Mouse (Mus musculus): ENCODE data around the gene Lmln. TPM values are rescaled to one million over a fixed set of nuclear protein-coding genes. Genes with fewer than 3 reads are reported as not detected.
"Not testable (repeated sequence)": the region's sequence is repeated elsewhere in the genome, so short reads cannot be mapped to it uniquely, and the experiment has no call there.

Lmln gene
- polyA plus RNA-seq, 1 experiment, result 0.78 TPM

GRCm38 (mm10) chr16:33133186-33133585 lies 70.9 kb downstream of the Lmln start:
- no peak overlapping the region for H3K4me3 ChIP-seq
- peaks cover 10% of the 10 kb centered on the region for H3K27me3 ChIP-seq (ENCODE audit: control insufficient read depth, insufficient read depth, insufficient read length)
- no peak overlapping the region for H3K4me2 ChIP-seq (ENCODE audit: low read depth)
- H3ac ChIP-seq (ENCODE audit: control insufficient read depth, insufficient read length), result no peak overlapping the region
- TF ChIP-seq CEBPB (IDR thresholded peaks at IDR 0.05; ENCODE audit: insufficient read depth, poor library complexity, severe bottlenecking) (no peak), MAX (IDR thresholded peaks at IDR 0.05; ENCODE audit: low read depth) (no peak), REST (IDR thresholded peaks at IDR 0.05; ENCODE audit: insufficient read depth, insufficient read length) (no peak), MYOG (IDR thresholded peaks at IDR 0.05; ENCODE audit: control insufficient read depth in 1 of 3, insufficient read depth in 1 of 3, insufficient read length in 2 of 3, low read depth in 2 of 3) (no peak), POLR2A (IDR thresholded peaks at IDR 0.05; ENCODE audit: insufficient read length, low read depth) (no peak), MYOD1 (IDR thresholded peaks at IDR 0.05; ENCODE audit: control insufficient read depth in 1 of 3, insufficient read length in 2 of 3, low read depth in 2 of 3) (no peak)
- H3K79me2 ChIP-seq (ENCODE audit: control insufficient read depth, insufficient read depth), result no peaks in the 10 kb centered on the region
- no peaks in the 10 kb centered on the region for H3K36me3 ChIP-seq (ENCODE audit: control insufficient read depth, insufficient read depth)

DNA sequence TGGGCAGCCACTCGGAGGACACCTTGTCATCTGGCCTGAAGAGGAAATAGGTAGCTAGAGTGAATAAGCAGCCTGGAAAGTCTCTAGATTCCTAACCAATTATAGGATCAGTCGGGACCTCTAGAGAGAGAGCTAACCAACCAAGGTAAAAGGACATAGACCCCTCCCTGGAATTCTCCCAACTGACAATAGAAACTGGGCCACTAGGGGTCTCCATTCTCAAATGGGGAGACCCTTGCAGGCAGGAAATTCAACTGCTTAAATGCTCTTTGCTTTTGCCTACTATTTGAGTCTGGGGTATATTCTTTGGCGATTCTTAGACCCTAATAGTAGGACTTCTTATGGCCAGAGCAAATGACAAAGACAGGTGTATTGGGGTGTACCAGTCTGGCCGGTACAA lies 72.8 kb downstream of the Lmln start:
- Histone ChIP-seq H3K4me2 (ENCODE audit: low read depth) (no peak overlapping the region), H3K79me2 (ENCODE audit: control insufficient read depth, insufficient read depth) (no peaks in the 10 kb centered on the region), H3ac (ENCODE audit: control insufficient read depth, insufficient read length) (no peak overlapping the region), H3K4me3 (no peak overlapping the region), H3K36me3 (ENCODE audit: control insufficient read depth, insufficient read depth) (no peaks in the 10 kb centered on the region), H3K27me3 (ENCODE audit: control insufficient read depth, insufficient read depth, insufficient read length) (peaks cover 16% of the 10 kb centered on the region)
- TF ChIP-seq USF1 (IDR thresholded peaks at IDR 0.05; ENCODE audit: low read depth) (no peak), POLR2A (IDR thresholded peaks at IDR 0.05; ENCODE audit: insufficient read length, low read depth) (no peak), TCF3 (IDR thresholded peaks at IDR 0.05; ENCODE audit: insufficient read length, low read depth) (no peak), E2F4 (IDR thresholded peaks at IDR 0.05; ENCODE audit: insufficient read depth) (no peak), MAX (IDR thresholded peaks at IDR 0.05; ENCODE audit: low read depth) (no peak), MYOD1 (IDR thresholded peaks at IDR 0.05; ENCODE audit: control insufficient read depth in 1 of 3, insufficient read length in 2 of 3, low read depth in 2 of 3) (no peak), MYOG (IDR thresholded peaks at IDR 0.05; ENCODE audit: control insufficient read depth in 1 of 3, insufficient read depth in 1 of 3, insufficient read length in 2 of 3, low read depth in 2 of 3) (no peak), SRF (IDR thresholded peaks at IDR 0.05; ENCODE audit: control insufficient read depth, insufficient read length, low read depth) (no peak), POLR2AphosphoS2 (IDR thresholded peaks at IDR 0.05; ENCODE audit: insufficient read length, low read depth) (no peak), TCF12 (IDR thresholded peaks at IDR 0.05; ENCODE audit: insufficient read depth, poor library complexity, severe bottlenecking) (no peak), REST (IDR thresholded peaks at IDR 0.05; ENCODE audit: insufficient read depth, insufficient read length) (no peak), CEBPB (IDR thresholded peaks at IDR 0.05; ENCODE audit: insufficient read depth, poor library complexity, severe bottlenecking) (no peak)

DNA sequence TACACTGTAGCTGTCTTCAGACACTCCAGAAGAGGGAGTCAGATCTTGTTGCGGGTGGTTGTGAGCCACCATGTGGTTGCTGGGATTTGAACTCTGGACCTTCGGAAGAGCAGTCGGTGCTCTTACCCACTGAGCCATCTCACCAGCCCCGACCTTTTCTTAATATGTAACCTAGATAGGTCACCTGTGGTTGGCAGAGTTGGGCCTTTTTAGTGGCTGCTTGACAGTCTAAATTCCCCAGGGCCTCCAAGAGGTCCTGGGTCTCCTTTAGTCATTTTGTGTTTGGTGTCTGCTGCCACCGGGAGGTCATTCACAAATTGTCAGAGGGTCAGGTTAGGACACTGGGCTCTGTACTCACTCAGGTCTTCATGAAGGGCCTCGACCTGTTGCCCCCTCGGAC lies 76.7 kb downstream of the Lmln start:
- not testable (repeated sequence) for H3K4me3 ChIP-seq
- peaks cover 10% of the 10 kb centered on the region for H3K27me3 ChIP-seq (ENCODE audit: control insufficient read depth, insufficient read depth, insufficient read length)

GRCm38 (mm10) chr16:33141758-33142280 lies 79.5 kb downstream of the Lmln start:
- Histone ChIP-seq H3K79me2 (ENCODE audit: control insufficient read depth, insufficient read depth) (no peaks in the 10 kb centered on the region), H3K4me2 (ENCODE audit: low read depth) (no peak overlapping the region), H3ac (ENCODE audit: control insufficient read depth, insufficient read length) (no peak overlapping the region), H3K27me3 (ENCODE audit: control insufficient read depth, insufficient read depth, insufficient read length) (peaks cover 6% of the 10 kb centered on the region), H3K36me3 (ENCODE audit: control insufficient read depth, insufficient read depth) (no peaks in the 10 kb centered on the region), H3K4me3 (no peak overlapping the region)
- TF ChIP-seq TCF3 (IDR thresholded peaks at IDR 0.05; ENCODE audit: insufficient read length, low read depth), result no peak

More for the DNA sequence above, 76.7 kb downstream of the Lmln start:
- not testable (repeated sequence) for H3K79me2 ChIP-seq (ENCODE audit: control insufficient read depth, insufficient read depth); H3ac ChIP-seq (ENCODE audit: control insufficient read depth, insufficient read length); H3K36me3 ChIP-seq (ENCODE audit: control insufficient read depth, insufficient read depth); H3K4me2 ChIP-seq (ENCODE audit: low read depth)

GRCm38 (mm10) chr16:33143452-33143851 lies 81.1 kb downstream of the Lmln start:
- peaks cover 6% of the 10 kb centered on the region for H3K27me3 ChIP-seq (ENCODE audit: control insufficient read depth, insufficient read depth, insufficient read length)
- no peak overlapping the region for H3K4me2 ChIP-seq (ENCODE audit: low read depth)
- H3K79me2 ChIP-seq (ENCODE audit: control insufficient read depth, insufficient read depth), result no peaks in the 10 kb centered on the region
- H3K36me3 ChIP-seq (ENCODE audit: control insufficient read depth, insufficient read depth), result no peaks in the 10 kb centered on the region
- H3K4me3 ChIP-seq, result no peak overlapping the region
- TF ChIP-seq MYOD1 (IDR thresholded peaks at IDR 0.05; ENCODE audit: control insufficient read depth in 1 of 3, insufficient read length in 2 of 3, low read depth in 2 of 3) (no peak), CEBPB (IDR thresholded peaks at IDR 0.05; ENCODE audit: insufficient read depth, poor library complexity, severe bottlenecking) (no peak), REST (IDR thresholded peaks at IDR 0.05; ENCODE audit: insufficient read depth, insufficient read length) (no peak), POLR2A (IDR thresholded peaks at IDR 0.05; ENCODE audit: insufficient read length, low read depth) (no peak), TCF3 (IDR thresholded peaks at IDR 0.05; ENCODE audit: insufficient read length, low read depth) (no peak), MAX (IDR thresholded peaks at IDR 0.05; ENCODE audit: low read depth) (no peak), USF1 (IDR thresholded peaks at IDR 0.05; ENCODE audit: low read depth) (no peak), E2F4 (IDR thresholded peaks at IDR 0.05; ENCODE audit: insufficient read depth) (no peak), TCF12 (IDR thresholded peaks at IDR 0.05; ENCODE audit: insufficient read depth, poor library complexity, severe bottlenecking) (no peak), SRF (IDR thresholded peaks at IDR 0.05; ENCODE audit: control insufficient read depth, insufficient read length, low read depth) (no peak), MYOG (IDR thresholded peaks at IDR 0.05; ENCODE audit: control insufficient read depth in 1 of 3, insufficient read depth in 1 of 3, insufficient read length in 2 of 3, low read depth in 2 of 3) (no peak), POLR2AphosphoS2 (IDR thresholded peaks at IDR 0.05; ENCODE audit: insufficient read length, low read depth) (no peak)
- H3ac ChIP-seq (ENCODE audit: control insufficient read depth, insufficient read length), result no peak overlapping the region

All from myocyte (in vitro differentiated cells).